Mouse (Mus musculus): ENCODE data around the gene Spag7. TPM values are rescaled to one million over a fixed set of nuclear protein-coding genes. Genes with fewer than 3 reads are reported as not detected.

Gene Spag7
- polyA plus RNA-seq, 1 experiment from 2014 or later: 156 TPM

- 82% methylated on average over 2 of the region's 2 CpGs for WGBS
- no peak overlapping the region for H3K4me3 ChIP-seq
- no peaks in the 10 kb centered on the region for H3K9me3 ChIP-seq
- no peak for ATAC-seq (ENCODE audit: low FRiP score, low read depth)
- H3K4me2 ChIP-seq (replicated peaks): no peak overlapping the region
- H3K36me3 ChIP-seq: peaks cover 49% of the 10 kb centered on the region
- no peak overlapping the region for H3K27ac ChIP-seq (replicated peaks)
- no peak overlapping the region for H3K9ac ChIP-seq (replicated peaks)
- peaks cover 16% of the 10 kb centered on the region for H3K4me1 ChIP-seq
- H3K27me3 ChIP-seq: no peaks in the 10 kb centered on the region
Measured at GRCm38 (mm10) chr11:70678576-70678975, 9.4 kb upstream of the Spag7 start.

GRCm38 (mm10) chr11:70678092-70678491, 8.9 kb upstream of the Spag7 start:
- no peak for ATAC-seq (ENCODE audit: low FRiP score, low read depth)
- no peak overlapping the region for H3K27ac ChIP-seq (replicated peaks)
- peaks cover 48% of the 10 kb centered on the region for H3K36me3 ChIP-seq
- H3K4me3 ChIP-seq: no peak overlapping the region
- H3K4me2 ChIP-seq (replicated peaks): no peak overlapping the region
- no peaks in the 10 kb centered on the region for H3K27me3 ChIP-seq
- H3K9me3 ChIP-seq: no peaks in the 10 kb centered on the region
- peaks cover 16% of the 10 kb centered on the region for H3K4me1 ChIP-seq
- no peak overlapping the region for H3K9ac ChIP-seq (replicated peaks)
- 73% methylated on average over 9 of the region's 9 CpGs for WGBS

GRCm38 (mm10) chr11:70674501-70674900, 5.3 kb upstream of the Spag7 start:
- WGBS: 68% methylated on average over 11 of the region's 11 CpGs
- ATAC-seq (ENCODE audit: low FRiP score, low read depth): no peak
- H3K4me1 ChIP-seq: peaks cover 12% of the 10 kb centered on the region

GRCm38 (mm10) chr11:70674014-70674413, 4.8 kb upstream of the Spag7 start:
- no peak overlapping the region for H3K9ac ChIP-seq (replicated peaks)
- H3K27ac ChIP-seq (replicated peaks): no peak overlapping the region
- H3K4me2 ChIP-seq (replicated peaks): no peak overlapping the region
- H3K4me3 ChIP-seq: no peak overlapping the region
- peaks cover 12% of the 10 kb centered on the region for H3K4me1 ChIP-seq
- no peaks in the 10 kb centered on the region for H3K27me3 ChIP-seq
- WGBS: 59% methylated on average over 6 of the region's 6 CpGs
- H3K9me3 ChIP-seq: no peaks in the 10 kb centered on the region
- no peak for ATAC-seq (ENCODE audit: low FRiP score, low read depth)
- peaks cover 50% of the 10 kb centered on the region for H3K36me3 ChIP-seq

More at GRCm38 (mm10) chr11:70674501-70674900, 5.3 kb upstream of the Spag7 start:
- no peak overlapping the region for H3K4me2 ChIP-seq (replicated peaks)
- H3K9me3 ChIP-seq: no peaks in the 10 kb centered on the region
- H3K4me3 ChIP-seq: no peak overlapping the region
- H3K27me3 ChIP-seq: no peaks in the 10 kb centered on the region
- H3K36me3 ChIP-seq: peaks cover 55% of the 10 kb centered on the region
- H3K27ac ChIP-seq (replicated peaks): no peak overlapping the region; the same call in 1 of the 2 replicates
- H3K9ac ChIP-seq (replicated peaks): no peak overlapping the region

GRCm38 (mm10) chr11:70671333-70672047, 2.3 kb upstream of the Spag7 start:
- Histone ChIP-seq H3K4me3 (no peak overlapping the region), H3K36me3 (peaks cover 38% of the 10 kb centered on the region), H3K9ac (replicated peaks) (0 out of 2 replicates have a peak overlapping the region, but pooled peaks have one; percentile 24), H3K27ac (replicated peaks) (no peak overlapping the region), H3K4me1 (peaks cover 27% of the 10 kb centered on the region), H3K27me3 (no peaks in the 10 kb centered on the region), H3K4me2 (replicated peaks) (peak overlapping the region; percentile 94; the same call in 1 of the 2 replicates), H3K9me3 (no peaks in the 10 kb centered on the region)
- 80% methylated on average over 16 of the region's 16 CpGs for WGBS
- ATAC-seq (ENCODE audit: low FRiP score, low read depth): no peak

- no peak for ATAC-seq (ENCODE audit: low FRiP score, low read depth)
- Histone ChIP-seq H3K4me2 (replicated peaks) (peak overlapping the region; percentile 94), H3K4me3 (peak overlapping the region; percentile 67), H3K27me3 (no peaks in the 10 kb centered on the region), H3K27ac (replicated peaks) (peak overlapping the region; percentile 90), H3K9ac (replicated peaks) (peak overlapping the region; percentile 84), H3K9me3 (no peaks in the 10 kb centered on the region), H3K36me3 (peaks cover 37% of the 10 kb centered on the region), H3K4me1 (peaks cover 27% of the 10 kb centered on the region)
- WGBS: 48% methylated on average over 14 of the region's 14 CpGs
Measured at GRCm38 (mm10) chr11:70670483-70670882, 1.3 kb upstream of the Spag7 start.

- under 1% methylated on average over 31 of the region's 31 CpGs for whole genome bisulfite sequencing
- Histone ChIP-seq H3K27me3 (no peaks in the 10 kb centered on the region), H3K4me3 (peak overlapping the region; percentile 67), H3K4me1 (peaks cover 27% of the 10 kb centered on the region), H3K4me2 (replicated peaks) (peak overlapping the region; percentile 94), H3K9ac (replicated peaks) (peak overlapping the region; percentile 84), H3K27ac (replicated peaks) (peak overlapping the region; percentile 90), H3K36me3 (peaks cover 38% of the 10 kb centered on the region), H3K9me3 (no peaks in the 10 kb centered on the region)
- peak; percentile 52 for ATAC-seq (ENCODE audit: low FRiP score, low read depth)
Measured at GRCm38 (mm10) chr11:70669582-70670345, 548 bp upstream of the Spag7 start.

GRCm38 (mm10) chr11:70668335-70668770, 863 bp downstream of the Spag7 start:
- no peaks in the 10 kb centered on the region for H3K9me3 ChIP-seq
- 1% methylated on average over 15 of the region's 15 CpGs for WGBS
- peak overlapping the region; percentile 62 for H3K9ac ChIP-seq (replicated peaks)
- peak; percentile 27; the same call in 1 of the 2 replicates for ATAC-seq (ENCODE audit: low FRiP score, low read depth)
- H3K4me3 ChIP-seq: peak overlapping the region; percentile 67
- H3K27ac ChIP-seq (replicated peaks): peak overlapping the region; percentile 90
- no peaks in the 10 kb centered on the region for H3K27me3 ChIP-seq
- H3K4me2 ChIP-seq (replicated peaks): peak overlapping the region; percentile 94
- peaks cover 27% of the 10 kb centered on the region for H3K4me1 ChIP-seq
- H3K36me3 ChIP-seq: peaks cover 39% of the 10 kb centered on the region

- ATAC-seq (ENCODE audit: low FRiP score, low read depth): no peak
- Histone ChIP-seq H3K4me3 (peak overlapping the region; percentile 67), H3K4me2 (replicated peaks) (peak overlapping the region; percentile 94), H3K36me3 (peaks cover 48% of the 10 kb centered on the region), H3K9ac (replicated peaks) (peak overlapping the region; percentile 62; the same call in 1 of the 2 replicates), H3K27me3 (no peaks in the 10 kb centered on the region), H3K27ac (replicated peaks) (peak overlapping the region; percentile 90; the same call in 1 of the 2 replicates), H3K9me3 (no peaks in the 10 kb centered on the region), H3K4me1 (peaks cover 27% of the 10 kb centered on the region)
- 79% methylated on average over 14 of the region's 14 CpGs for WGBS
Measured at GRCm38 (mm10) chr11:70667271-70668150, 1.7 kb downstream of the Spag7 start.

- Histone ChIP-seq H3K36me3 (peaks cover 48% of the 10 kb centered on the region), H3K4me3 (no peak overlapping the region), H3K27me3 (no peaks in the 10 kb centered on the region), H3K9me3 (no peaks in the 10 kb centered on the region), H3K9ac (replicated peaks) (no peak overlapping the region), H3K27ac (replicated peaks) (no peak overlapping the region), H3K4me1 (peaks cover 27% of the 10 kb centered on the region), H3K4me2 (replicated peaks) (no peak overlapping the region)
- no peak for ATAC-seq (ENCODE audit: low FRiP score, low read depth)
- WGBS: 90% methylated on average over 8 of the region's 8 CpGs
Measured at GRCm38 (mm10) chr11:70666687-70667086, 2.5 kb downstream of the Spag7 start.

GRCm38 (mm10) chr11:70664741-70665140, 4.5 kb downstream of the Spag7 start:
- Histone ChIP-seq H3K27me3 (no peaks in the 10 kb centered on the region), H3K36me3 (peaks cover 55% of the 10 kb centered on the region), H3K4me3 (no peak overlapping the region), H3K4me2 (replicated peaks) (no peak overlapping the region), H3K27ac (replicated peaks) (no peak overlapping the region), H3K4me1 (peaks cover 15% of the 10 kb centered on the region), H3K9ac (replicated peaks) (no peak overlapping the region), H3K9me3 (no peaks in the 10 kb centered on the region)
- 93% methylated on average over 9 of the region's 9 CpGs for WGBS
- ATAC-seq (ENCODE audit: low FRiP score, low read depth): no peak

All from midbrain, embryonic 12.5 days (tissue).